Comparison of ENCODE assay signal across 11 mouse cellular contexts in the genomic region with DNA sequence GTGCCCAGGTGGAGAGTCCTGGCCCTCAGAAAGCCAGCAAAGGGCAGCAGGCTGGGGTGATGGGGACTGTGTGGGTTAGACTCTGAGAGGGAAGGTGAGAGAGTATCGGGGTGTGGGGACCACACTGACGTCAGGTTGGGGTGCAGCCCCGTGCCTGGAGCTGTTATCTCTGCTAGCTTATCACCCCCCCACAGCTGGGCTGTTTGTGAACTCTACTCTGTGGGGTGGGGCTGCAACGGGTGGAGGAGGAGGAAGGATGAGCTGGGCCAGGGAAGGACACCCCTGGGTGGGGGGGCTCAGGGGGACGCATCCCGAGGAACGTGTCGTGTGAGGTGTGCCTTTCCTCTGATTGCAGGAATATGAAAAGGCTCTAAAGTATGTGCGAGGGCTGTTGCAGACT. TPM values are rescaled to one million over a fixed set of nuclear protein-coding genes. Genes with fewer than 3 reads are reported as not detected.
DNase-seq lines count a peak whose midpoint lies in the region; ATAC-seq and TF ChIP-seq lines count a peak whose summit lies in the region.
"Had no signal": no experiment of that assay in that cellular context is flagged by ENCODE, and none has a peak within 500 bp of the region (broad histone marks: within the 10 kb centered on the region; RNA-seq: fewer than 3 reads in every experiment).

No protein-coding gene starts in this region.

- no peak for TF ChIP-seq CTCF in lung, postnatal 0 days (IDR thresholded peaks at IDR 0.05)

- intact Hi-C loops in heart, postnatal 14 days (cut with DNase I), result loop anchor here (10.0 kb wide), 1 partner anchor 820 kb away; the partner anchor contains the start of genes Mepce and Zcwpw1

- peak overlapping the region; percentile 12; the same call in 1 of the 2 replicates for H3K4me3 ChIP-seq in heart, embryonic 10.5 days
- no peak overlapping the region for H3K4me3 ChIP-seq in lung, postnatal 0 days (ENCODE audit: low read depth, low read length)
- H3K4me3 ChIP-seq in liver, embryonic 11.5 days (ENCODE audit: low read depth, low read length), result no peak overlapping the region
- H3K4me3 ChIP-seq in stomach, embryonic 15.5 days (replicated peaks), result no peak overlapping the region
- H3K4me3 ChIP-seq: embryonic facial prominence, embryonic 10.5 days had no signal

- peaks cover 43% of the 10 kb centered on the region for H3K36me3 ChIP-seq in heart, embryonic 10.5 days
- H3K36me3 ChIP-seq in lung, postnatal 0 days (ENCODE audit: insufficient read depth, low read length), result no peaks in the 10 kb centered on the region; the same call in 1 of the 2 replicates
- peaks cover 24% of the 10 kb centered on the region for H3K36me3 ChIP-seq in liver, embryonic 11.5 days (ENCODE audit: control insufficient read depth, insufficient read depth, low read length)
- peaks cover 23% of the 10 kb centered on the region for H3K36me3 ChIP-seq in stomach, embryonic 15.5 days

- no peak for TF ChIP-seq EP300 in lung, postnatal 0 days (IDR thresholded peaks at IDR 0.05)

- H3K27me3 ChIP-seq in heart, embryonic 10.5 days (ENCODE audit: insufficient read depth, poor library complexity, severe bottlenecking), result no peaks in the 10 kb centered on the region
- H3K27me3 ChIP-seq in lung, postnatal 0 days (replicated peaks; ENCODE audit: insufficient read depth, low read length), result no peaks in the 10 kb centered on the region
- no peaks in the 10 kb centered on the region for H3K27me3 ChIP-seq in liver, embryonic 11.5 days (replicated peaks; ENCODE audit: control insufficient read depth, insufficient read depth, low read length)
- H3K27me3 ChIP-seq in stomach, embryonic 15.5 days (replicated peaks), result no peaks in the 10 kb centered on the region

- no peak overlapping the region for H3K9ac ChIP-seq in lung, postnatal 0 days (replicated peaks; ENCODE audit: low read depth)
- H3K9ac ChIP-seq in liver, embryonic 11.5 days (ENCODE audit: low read depth, low read length), result peak overlapping the region; percentile 52; the same call in 1 of the 2 replicates
- no peak overlapping the region for H3K9ac ChIP-seq in stomach, embryonic 15.5 days

- no peak for DNase-seq in heart, embryonic 10.5 days (ENCODE audit: low spot score)
- no peak for DNase-seq in heart, postnatal 14 days
- peak; percentile 32 for DNase-seq in lung, postnatal 0 days (ENCODE audit: low spot score)
- DNase-seq in lung, postnatal 14 days, result no peak
- no peak for DNase-seq in liver, embryonic 11.5 days (ENCODE audit: low spot score)
- no peak for DNase-seq in natural killer cell, adult 2 months (ENCODE audit: low spot score in 2 of 2)
- no peak for DNase-seq in B cell, adult 2 months
- DNase-seq: midbrain, embryonic 14.5 days had no signal

- H3K4me2 ChIP-seq in lung, postnatal 0 days (replicated peaks; ENCODE audit: low read depth, low read length), result no peak overlapping the region
- peak overlapping the region; percentile 43 for H3K4me2 ChIP-seq in liver, embryonic 11.5 days
- H3K4me2 ChIP-seq in stomach, embryonic 15.5 days, result no peak overlapping the region

- peaks cover 49% of the 10 kb centered on the region for H3K4me1 ChIP-seq in heart, embryonic 10.5 days
- peaks cover 20% of the 10 kb centered on the region for H3K4me1 ChIP-seq in lung, postnatal 0 days (ENCODE audit: insufficient read depth, low read depth, low read length)
- peaks cover 37% of the 10 kb centered on the region for H3K4me1 ChIP-seq in liver, embryonic 11.5 days (replicated peaks; ENCODE audit: control insufficient read depth, insufficient read depth, low read length)
- peaks cover 43% of the 10 kb centered on the region for H3K4me1 ChIP-seq in stomach, embryonic 15.5 days

- no peak for ATAC-seq in lung, postnatal 0 days
- peak; percentile 75 for ATAC-seq in liver, embryonic 11.5 days (replicated peaks; ENCODE audit: low FRiP score)
- peak; percentile 41; the same call in 1 of the 2 replicates for ATAC-seq in stomach, embryonic 15.5 days (ENCODE audit: insufficient read depth, low FRiP score, low read depth)
- ATAC-seq: forebrain, embryonic 16.5 days had no signal

- 66% methylated on average over 9 of the region's 9 CpGs for WGBS in heart, embryonic 10.5 days
- WGBS in lung, postnatal 0 days, result 75% methylated on average over 9 of the region's 9 CpGs
- 58% methylated on average over 9 of the region's 9 CpGs for WGBS in liver, embryonic 11.5 days
- 61% methylated on average over 9 of the region's 9 CpGs for WGBS in stomach, embryonic 15.5 days

- H3K9me3 ChIP-seq in heart, embryonic 10.5 days, result no peaks in the 10 kb centered on the region
- no peaks in the 10 kb centered on the region for H3K9me3 ChIP-seq in lung, postnatal 0 days (ENCODE audit: low read length)
- no peaks in the 10 kb centered on the region for H3K9me3 ChIP-seq in liver, embryonic 11.5 days (ENCODE audit: control insufficient read depth, low read length)
- H3K9me3 ChIP-seq in stomach, embryonic 15.5 days, result no peaks in the 10 kb centered on the region
- H3K9me3 ChIP-seq: embryonic facial prominence, embryonic 10.5 days had no signal

- peak overlapping the region; percentile 79 for H3K27ac ChIP-seq in heart, embryonic 10.5 days
- peak overlapping the region; percentile 87 for H3K27ac ChIP-seq in lung, postnatal 0 days (ENCODE audit: low read length)
- peak overlapping the region; percentile 76 for H3K27ac ChIP-seq in liver, embryonic 11.5 days (ENCODE audit: low read depth, low read length)
- H3K27ac ChIP-seq in stomach, embryonic 15.5 days, result peak overlapping the region; percentile 72

RNA-seq across cellular contexts. Expression of gene Cldn15, which starts 1.2 kb away (rescaled TPM):
- polyA plus RNA-seq in heart, embryonic 10.5 days (2016; fragmentation: Nextera tagmentation; extraction: Ambion mirVana), result 0.50 and 0.69 TPM in 2 replicates
- 10 to 100 TPM in 1 of 2 experiments, 1 to 10 TPM in 1; 8.9 to 11.2 TPM for total RNA-seq in heart, postnatal 14 days (2021)
- 10.5 and 11.9 TPM in 2 replicates for polyA plus RNA-seq in lung, postnatal 0 days (2015; fragmentation: Nextera tagmentation; extraction: Ambion mirVana)
- polyA plus RNA-seq in liver, embryonic 11.5 days (2014; fragmentation: Nextera tagmentation; extraction: Ambion mirVana), result 2.5 and 2.8 TPM in 2 replicates
- polyA plus RNA-seq in stomach, embryonic 15.5 days (2015; fragmentation: Nextera tagmentation; extraction: Ambion mirVana), result 8.9 and 10.8 TPM in 2 replicates

RNA-seq across cellular contexts. Expression of gene Fis1, which starts 12.1 kb away (rescaled TPM):
- polyA plus RNA-seq in heart, embryonic 10.5 days (2016; fragmentation: Nextera tagmentation; extraction: Ambion mirVana), result 265 and 272 TPM in 2 replicates
- 100 to 1,000 TPM; 166 to 167 TPM for total RNA-seq in heart, postnatal 14 days (2021)
- 318 and 358 TPM in 2 replicates for polyA plus RNA-seq in lung, postnatal 0 days (2015; fragmentation: Nextera tagmentation; extraction: Ambion mirVana)
- 241 and 251 TPM in 2 replicates for polyA plus RNA-seq in liver, embryonic 11.5 days (2014; fragmentation: Nextera tagmentation; extraction: Ambion mirVana)
- 246 and 259 TPM in 2 replicates for polyA plus RNA-seq in stomach, embryonic 15.5 days (2015; fragmentation: Nextera tagmentation; extraction: Ambion mirVana)

RNA-seq across cellular contexts. Expression of gene Plod3, which starts 21.6 kb away (rescaled TPM):
- 44.4 and 50.7 TPM in 2 replicates for polyA plus RNA-seq in heart, embryonic 10.5 days (2016; fragmentation: Nextera tagmentation; extraction: Ambion mirVana)
- total RNA-seq in heart, postnatal 14 days (2021), result 10 to 100 TPM; 40.3 to 42.2 TPM
- 38.3 and 41.7 TPM in 2 replicates for polyA plus RNA-seq in lung, postnatal 0 days (2015; fragmentation: Nextera tagmentation; extraction: Ambion mirVana)
- polyA plus RNA-seq in liver, embryonic 11.5 days (2014; fragmentation: Nextera tagmentation; extraction: Ambion mirVana), result 28.7 and 29.2 TPM in 2 replicates
- 44.8 and 46.8 TPM in 2 replicates for polyA plus RNA-seq in stomach, embryonic 15.5 days (2015; fragmentation: Nextera tagmentation; extraction: Ambion mirVana)

RNA-seq across cellular contexts. Expression of gene Znhit1, which starts 22.6 kb away (rescaled TPM):
- 92.7 and 103 TPM in 2 replicates for polyA plus RNA-seq in heart, embryonic 10.5 days (2016; fragmentation: Nextera tagmentation; extraction: Ambion mirVana)
- total RNA-seq in heart, postnatal 14 days (2021), result 10 to 100 TPM; 50.4 to 54.9 TPM
- 80.8 and 83.9 TPM in 2 replicates for polyA plus RNA-seq in lung, postnatal 0 days (2015; fragmentation: Nextera tagmentation; extraction: Ambion mirVana)
- 93.8 and 97.2 TPM in 2 replicates for polyA plus RNA-seq in liver, embryonic 11.5 days (2014; fragmentation: Nextera tagmentation; extraction: Ambion mirVana)
- polyA plus RNA-seq in stomach, embryonic 15.5 days (2015; fragmentation: Nextera tagmentation; extraction: Ambion mirVana), result 90.6 and 94.3 TPM in 2 replicates

RNA-seq across cellular contexts. Expression of gene Ift22, which starts 57.3 kb away (rescaled TPM):
- polyA plus RNA-seq in heart, embryonic 10.5 days (2016; fragmentation: Nextera tagmentation; extraction: Ambion mirVana), result 42.4 and 54.5 TPM in 2 replicates
- 10 to 100 TPM; 10.7 to 12.0 TPM for total RNA-seq in heart, postnatal 14 days (2021)
- polyA plus RNA-seq in lung, postnatal 0 days (2015; fragmentation: Nextera tagmentation; extraction: Ambion mirVana), result 41.9 and 53.5 TPM in 2 replicates
- polyA plus RNA-seq in liver, embryonic 11.5 days (2014; fragmentation: Nextera tagmentation; extraction: Ambion mirVana), result 28.5 and 32.4 TPM in 2 replicates
- 59.5 and 62.3 TPM in 2 replicates for polyA plus RNA-seq in stomach, embryonic 15.5 days (2015; fragmentation: Nextera tagmentation; extraction: Ambion mirVana)
